ENCODE assay signal across 8 mouse cellular contexts in the genomic region with DNA sequence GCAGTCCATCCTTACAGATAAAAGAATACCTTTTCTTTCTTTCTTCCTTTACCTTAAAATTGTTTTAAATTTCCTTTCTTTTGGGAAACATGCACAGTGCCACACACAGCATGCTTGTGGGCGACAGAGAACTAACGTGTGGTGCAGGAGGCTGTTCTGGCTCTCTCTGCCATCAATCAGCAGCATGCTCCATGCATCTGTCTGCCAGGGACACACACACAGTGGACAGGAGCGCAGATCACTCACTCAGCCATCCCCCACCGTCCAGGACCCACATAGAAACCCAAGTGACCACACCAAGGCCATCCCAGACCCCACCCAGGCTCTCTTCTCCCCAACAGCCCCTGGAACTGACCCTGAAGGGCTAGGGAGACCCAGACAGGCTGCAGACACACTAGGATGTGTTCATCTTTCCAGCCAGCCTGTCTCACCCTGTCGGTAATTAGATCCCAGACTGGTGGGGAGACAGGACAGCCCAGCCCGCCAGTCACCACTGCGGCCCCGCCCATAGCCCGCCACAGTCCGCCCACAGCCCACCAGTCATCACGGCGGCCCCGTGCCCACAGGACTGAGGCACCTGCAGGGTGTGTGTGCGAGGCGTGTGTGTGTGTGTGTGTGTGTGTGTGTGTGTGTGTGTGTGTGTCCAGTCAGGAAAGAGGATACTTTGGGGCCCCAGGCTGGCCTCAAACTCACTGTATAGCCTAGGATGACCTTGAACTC. TPM values are rescaled to one million over a fixed set of nuclear protein-coding genes. Genes with fewer than 3 reads are reported as not detected.
DNase-seq lines count a peak whose midpoint lies in the region; ATAC-seq and TF ChIP-seq lines count a peak whose summit lies in the region.

No protein-coding gene starts in this region.

- no peaks in the 10 kb centered on the region for H3K9me3 ChIP-seq in heart, embryonic 13.5 days
- H3K9me3 ChIP-seq in forebrain, embryonic 12.5 days: no peaks in the 10 kb centered on the region
- no peaks in the 10 kb centered on the region for H3K9me3 ChIP-seq in liver, embryonic 11.5 days (ENCODE audit: control insufficient read depth, low read length)
- H3K9me3 ChIP-seq in stomach, postnatal 0 days (ENCODE audit: control insufficient read depth, low read length): no peaks in the 10 kb centered on the region

- 9% methylated on average over 15 of the region's 15 CpGs for WGBS in heart, embryonic 13.5 days
- 13% methylated on average over 15 of the region's 15 CpGs for WGBS in forebrain, embryonic 12.5 days
- 11% methylated on average over 15 of the region's 15 CpGs for WGBS in liver, embryonic 11.5 days
- WGBS in stomach, postnatal 0 days: 12% methylated on average over 15 of the region's 15 CpGs

- TF ChIP-seq EP300 in stomach, postnatal 0 days (optimal IDR thresholded peaks at IDR 0.05): no peak

- peak overlapping the region; percentile 86 for H3K9ac ChIP-seq in heart, embryonic 13.5 days
- H3K9ac ChIP-seq in forebrain, embryonic 12.5 days: 0 out of 2 replicates have a peak overlapping the region, but pooled peaks have one; percentile 17
- H3K9ac ChIP-seq in liver, embryonic 11.5 days (ENCODE audit: low read depth, low read length): no peak overlapping the region
- H3K9ac ChIP-seq in stomach, postnatal 0 days (ENCODE audit: low read length): 0 out of 2 replicates have a peak overlapping the region, but pooled peaks have one; percentile 23

- no peak for TF ChIP-seq CTCF in stomach, postnatal 0 days (IDR thresholded peaks at IDR 0.05; ENCODE audit: low read depth)

- no peak for DNase-seq in heart, adult 18-20 months
- DNase-seq in liver, embryonic 11.5 days (ENCODE audit: low spot score): no peak
- DNase-seq in stomach, postnatal 0 days (ENCODE audit: low spot score): peak; percentile 61
- DNase-seq in urinary bladder, postnatal 10 days (ENCODE audit: low spot score): no peak
- DNase-seq in testis, postnatal 14 days (ENCODE audit: low spot score): no peak

- H3K36me3 ChIP-seq in heart, embryonic 13.5 days: no peaks in the 10 kb centered on the region
- no peaks in the 10 kb centered on the region for H3K36me3 ChIP-seq in forebrain, embryonic 12.5 days (replicated peaks)
- H3K36me3 ChIP-seq in liver, embryonic 11.5 days (ENCODE audit: control insufficient read depth, insufficient read depth, low read length): no peaks in the 10 kb centered on the region
- no peaks in the 10 kb centered on the region for H3K36me3 ChIP-seq in stomach, postnatal 0 days (ENCODE audit: control insufficient read depth, insufficient read depth, low read length)

- H3K27ac ChIP-seq in heart, embryonic 13.5 days (replicated peaks): peak overlapping the region; percentile 99
- H3K27ac ChIP-seq in forebrain, embryonic 12.5 days: peak overlapping the region; percentile 43; the same call in 1 of the 2 replicates
- no peak overlapping the region for H3K27ac ChIP-seq in liver, embryonic 11.5 days (ENCODE audit: low read depth, low read length)
- H3K27ac ChIP-seq in stomach, postnatal 0 days (replicated peaks): peak overlapping the region; percentile 91

- peaks cover 96% of the 10 kb centered on the region for H3K4me1 ChIP-seq in heart, embryonic 13.5 days
- H3K4me1 ChIP-seq in forebrain, embryonic 12.5 days: peaks cover 58% of the 10 kb centered on the region
- H3K4me1 ChIP-seq in liver, embryonic 11.5 days (replicated peaks; ENCODE audit: control insufficient read depth, insufficient read depth, low read length): peaks cover 52% of the 10 kb centered on the region
- H3K4me1 ChIP-seq in stomach, postnatal 0 days (replicated peaks; ENCODE audit: control insufficient read depth, insufficient read depth): peaks cover 49% of the 10 kb centered on the region

- 0 out of 2 replicates have a peak, but pooled peaks have one; percentile 15 for ATAC-seq in heart, embryonic 13.5 days (ENCODE audit: extremely low read depth, insufficient number of reproducible peaks, low FRiP score, low TSS enrichment)
- ATAC-seq in CD4-positive, CD25-positive, alpha-beta regulatory T cell, adult 4 months: peak; percentile 21
- peak; percentile 44; the same call in 1 of the 2 replicates for ATAC-seq in forebrain, embryonic 12.5 days (ENCODE audit: low FRiP score)
- peak; percentile 4; the same call in 1 of the 2 replicates for ATAC-seq in liver, embryonic 11.5 days (replicated peaks; ENCODE audit: low FRiP score)
- peak; percentile 1; the same call in 1 of the 2 replicates for ATAC-seq in stomach, postnatal 0 days (ENCODE audit: low FRiP score, low TSS enrichment)

- H3K27me3 ChIP-seq in heart, embryonic 13.5 days (replicated peaks): peaks cover 17% of the 10 kb centered on the region
- H3K27me3 ChIP-seq in forebrain, embryonic 12.5 days: peaks cover 73% of the 10 kb centered on the region
- H3K27me3 ChIP-seq in liver, embryonic 11.5 days (replicated peaks; ENCODE audit: control insufficient read depth, insufficient read depth, low read length): peaks cover 41% of the 10 kb centered on the region
- no peaks in the 10 kb centered on the region for H3K27me3 ChIP-seq in stomach, postnatal 0 days (ENCODE audit: control insufficient read depth, insufficient read depth, low read length)

- H3K4me3 ChIP-seq in heart, embryonic 13.5 days: peak overlapping the region; percentile 42
- H3K4me3 ChIP-seq in forebrain, embryonic 12.5 days (replicated peaks): peak overlapping the region; percentile 38
- H3K4me3 ChIP-seq in liver, embryonic 11.5 days (ENCODE audit: low read depth, low read length): peak overlapping the region; percentile 41
- no peak overlapping the region for H3K4me3 ChIP-seq in stomach, postnatal 0 days (ENCODE audit: low read depth, low read length)

- peak overlapping the region; percentile 72 for H3K4me2 ChIP-seq in heart, embryonic 13.5 days
- peak overlapping the region; percentile 62 for H3K4me2 ChIP-seq in forebrain, embryonic 12.5 days
- peak overlapping the region; percentile 68 for H3K4me2 ChIP-seq in liver, embryonic 11.5 days
- H3K4me2 ChIP-seq in stomach, postnatal 0 days (replicated peaks; ENCODE audit: low read depth): peak overlapping the region; percentile 59

RNA-seq across cellular contexts. Expression of gene Gadd45b, which starts 9.1 kb away (rescaled TPM):
- polyA plus RNA-seq in heart, embryonic 13.5 days (2015; fragmentation: Nextera tagmentation; extraction: Ambion mirVana): 29.2 and 33.9 TPM in 2 replicates
- 10 to 100 TPM; 14.9 to 19.0 TPM for total RNA-seq in heart, adult 18-20 months (2021)
- polyA plus RNA-seq in CD4-positive, CD25-positive, alpha-beta regulatory T cell, adult 4 months (2017; shearing (Covaris generic)): 10 to 100 TPM; 25.3 to 38.9 TPM
- polyA plus RNA-seq in forebrain, embryonic 12.5 days (2016; fragmentation: Nextera tagmentation; extraction: Ambion mirVana): 8.2 and 9.8 TPM in 2 replicates
- 4.0 and 5.0 TPM in 2 replicates for polyA plus RNA-seq in liver, embryonic 11.5 days (2014; fragmentation: Nextera tagmentation; extraction: Ambion mirVana)
- 59.5 and 62.2 TPM in 2 replicates for polyA plus RNA-seq in stomach, postnatal 0 days (2015; fragmentation: Nextera tagmentation; extraction: Ambion mirVana)

RNA-seq across cellular contexts. Expression of gene Lmnb2, which starts 20.9 kb away (rescaled TPM):
- polyA plus RNA-seq in heart, embryonic 13.5 days (2015; fragmentation: Nextera tagmentation; extraction: Ambion mirVana): 24.8 and 26.7 TPM in 2 replicates
- 1 to 10 TPM; 4.7 to 5.8 TPM for total RNA-seq in heart, adult 18-20 months (2021)
- polyA plus RNA-seq in CD4-positive, CD25-positive, alpha-beta regulatory T cell, adult 4 months (2017; shearing (Covaris generic)): 1 to 10 TPM; 3.3 to 4.7 TPM
- 67.7 and 73.8 TPM in 2 replicates for polyA plus RNA-seq in forebrain, embryonic 12.5 days (2016; fragmentation: Nextera tagmentation; extraction: Ambion mirVana)
- polyA plus RNA-seq in liver, embryonic 11.5 days (2014; fragmentation: Nextera tagmentation; extraction: Ambion mirVana): 16.2 and 18.2 TPM in 2 replicates
- 12.0 and 12.4 TPM in 2 replicates for polyA plus RNA-seq in stomach, postnatal 0 days (2015; fragmentation: Nextera tagmentation; extraction: Ambion mirVana)

RNA-seq across cellular contexts. Expression of gene Timm13, which starts 38.2 kb away (rescaled TPM):
- polyA plus RNA-seq in heart, embryonic 13.5 days (2015; fragmentation: Nextera tagmentation; extraction: Ambion mirVana): 285 and 314 TPM in 2 replicates
- total RNA-seq in heart, adult 18-20 months (2021): 100 to 1,000 TPM; 125 to 144 TPM
- polyA plus RNA-seq in CD4-positive, CD25-positive, alpha-beta regulatory T cell, adult 4 months (2017; shearing (Covaris generic)): 100 to 1,000 TPM; 212 to 257 TPM
- polyA plus RNA-seq in forebrain, embryonic 12.5 days (2016; fragmentation: Nextera tagmentation; extraction: Ambion mirVana): 311 and 314 TPM in 2 replicates
- polyA plus RNA-seq in liver, embryonic 11.5 days (2014; fragmentation: Nextera tagmentation; extraction: Ambion mirVana): 396 and 445 TPM in 2 replicates
- polyA plus RNA-seq in stomach, postnatal 0 days (2015; fragmentation: Nextera tagmentation; extraction: Ambion mirVana): 292 and 304 TPM in 2 replicates
